Mouse (Mus musculus) CH12.LX (cell line): ENCODE results near the gene Gzma. TPM values are rescaled to one million over a fixed set of nuclear protein-coding genes. Genes with fewer than 3 reads are reported as not detected.
A peak's percentile ranks its signal among the peaks of the same experiment; 100 is the strongest.

Experiments used
- DNase-seq: peaks from one replicate; pipeline ENCODE4 v3.0.0-alpha.2; 2013; ENCODE audit errors: extremely low read depth
- H3K27ac ChIP-seq: 2 replicates; pipeline ENCODE4 v1.5.1; 2012; ENCODE audit warnings: low read depth, mild to moderate bottlenecking, control low read depth, moderate library complexity; ENCODE audit not compliant: insufficient read depth
- H3K27me3 ChIP-seq: replicated peaks from 2 replicates; pipeline ENCODE3; 2012; ENCODE audit warnings: inconsistent platforms
- H3K36me3 ChIP-seq, 2 experiments: replicated peaks in 1 of 2; 2 replicates each; pipeline versions ENCODE3 to v1.6.1; 2012; ENCODE audit warnings: inconsistent platforms in 1 of 2, low read length in 1 of 2, mild to moderate bottlenecking in 1 of 2, mixed read lengths in 1 of 2, moderate library complexity in 1 of 2; ENCODE audit not compliant: control insufficient read depth in 1 of 2, insufficient read depth in 1 of 2
- H3K4me1 ChIP-seq, 2 experiments: 2 replicates each; pipeline ENCODE4 v1.6.1; 2012; ENCODE audit warnings: inconsistent platforms in 1 of 2, moderate library complexity in 1 of 2; ENCODE audit not compliant: insufficient read depth in 2 of 2, control insufficient read depth in 1 of 2
- H3K4me2 ChIP-seq: 2 replicates; pipeline ENCODE4 v1.6.1; 2012; ENCODE audit warnings: low read depth, mild to moderate bottlenecking, control low read depth; ENCODE audit not compliant: poor library complexity, insufficient read depth, severe bottlenecking
- H3K4me3 ChIP-seq, 3 experiments: fragments of 150-350 bp in 1 of 3; sonication (generic) in 1 of 3; replicated peaks in 1 of 3; 2 replicates each; pipeline versions ENCODE3 to v1.5.1; 2011 to 2012; ENCODE audit warnings: low read depth in 2 of 3, low read length in 2 of 3, mild to moderate bottlenecking in 2 of 3, moderate library complexity in 2 of 3, control low read depth in 1 of 3, improper control_type of control experiment in 1 of 3, inconsistent platforms in 1 of 3, mixed read lengths in 1 of 3; ENCODE audit not compliant: poor library complexity in 1 of 3
- H3K79me2 ChIP-seq: replicated peaks from 2 replicates; pipeline ENCODE4 v1.6.1; 2012; ENCODE audit warnings: mild to moderate bottlenecking, moderate library complexity; ENCODE audit not compliant: control insufficient read depth, poor library complexity, insufficient read depth, severe bottlenecking; ENCODE audit errors: extremely low read depth
- H3K9ac ChIP-seq: 2 replicates; pipeline ENCODE4 v1.6.1; 2012; ENCODE audit warnings: low read depth, mild to moderate bottlenecking, control low read depth, moderate library complexity; ENCODE audit not compliant: insufficient read depth
- H3K9me3 ChIP-seq: replicated peaks from 2 replicates; pipeline ENCODE3; 2012; ENCODE audit warnings: low read length, inconsistent platforms, mixed read lengths
- CHD1 ChIP-seq: IDR thresholded peaks from 2 replicates; pipeline ENCODE4 v1.6.1; 2012; ENCODE audit warnings: low read depth, low read length, improper control_type of control experiment, inconsistent platforms
- CHD2 ChIP-seq: IDR thresholded peaks from 2 replicates; pipeline ENCODE4 v1.6.1; 2011; ENCODE audit warnings: low read length, improper control_type of control experiment
- ELF1 ChIP-seq: IDR thresholded peaks from 2 replicates; pipeline ENCODE4 v1.6.1; 2014; ENCODE audit warnings: low read depth, mild to moderate bottlenecking, inconsistent platforms, low read length, improper control_type of control experiment
- EP300 ChIP-seq: IDR thresholded peaks from 2 replicates; pipeline ENCODE4 v1.6.1; 2011; ENCODE audit warnings: low read length, improper control_type of control experiment
- ETS1 ChIP-seq: conservative IDR thresholded peaks from 2 replicates; pipeline ENCODE4 v1.6.1; 2012; ENCODE audit warnings: low read depth, mild to moderate bottlenecking, inconsistent platforms, low read length, improper control_type of control experiment, moderate library complexity
- GABPA ChIP-seq: IDR thresholded peaks from 2 replicates; pipeline ENCODE4 v1.6.1; 2012; ENCODE audit warnings: low read depth, low read length, improper control_type of control experiment, inconsistent platforms; ENCODE audit not compliant: insufficient replicate concordance
- KAT2A ChIP-seq: IDR thresholded peaks from 2 replicates; pipeline ENCODE4 v1.6.1; 2012; ENCODE audit warnings: low read length, improper control_type of control experiment, inconsistent platforms; ENCODE audit not compliant: insufficient replicate concordance
- MAFK ChIP-seq: IDR thresholded peaks from 2 replicates; pipeline ENCODE4 v1.6.1; 2011; ENCODE audit warnings: low read length, improper control_type of control experiment; ENCODE audit not compliant: insufficient replicate concordance
- MAX ChIP-seq: IDR thresholded peaks from 2 replicates; pipeline ENCODE4 v1.6.1; 2011; ENCODE audit warnings: low read length, improper control_type of control experiment
- MEF2A ChIP-seq: IDR thresholded peaks from 2 replicates; pipeline ENCODE4 v1.6.1; 2014; ENCODE audit warnings: low read depth, mild to moderate bottlenecking, inconsistent platforms, low read length, improper control_type of control experiment, borderline replicate concordance
- MYC ChIP-seq: IDR thresholded peaks from 2 replicates; pipeline ENCODE4 v1.6.1; 2011; ENCODE audit warnings: low read depth, mild to moderate bottlenecking, improper control_type of control experiment, low read length
- NRF1 ChIP-seq: IDR thresholded peaks from 2 replicates; pipeline ENCODE4 v1.6.1; 2014; ENCODE audit warnings: low read depth, mild to moderate bottlenecking, inconsistent platforms, low read length, improper control_type of control experiment, moderate library complexity
- PAX5 ChIP-seq: IDR thresholded peaks from 2 replicates; pipeline ENCODE4 v1.6.1; 2012; ENCODE audit warnings: low read length, inconsistent platforms, mixed read lengths
- POLR2AphosphoS2 ChIP-seq: IDR thresholded peaks from 2 replicates; pipeline ENCODE4 v1.6.1; 2011; ENCODE audit warnings: low read depth, low read length, improper control_type of control experiment
- TCF12 ChIP-seq: IDR thresholded peaks from 2 replicates; pipeline ENCODE4 v1.6.1; 2014; ENCODE audit warnings: low read depth, mild to moderate bottlenecking, inconsistent platforms, low read length, improper control_type of control experiment
- UBTF ChIP-seq: IDR thresholded peaks from 2 replicates; pipeline ENCODE4 v1.6.1; 2012; ENCODE audit warnings: low read depth, mild to moderate bottlenecking, inconsistent platforms, low read length, improper control_type of control experiment, moderate library complexity
- USF1 ChIP-seq: IDR thresholded peaks from 2 replicates; pipeline ENCODE4 v1.6.1; 2014; ENCODE audit warnings: low read depth, mild to moderate bottlenecking, inconsistent platforms, low read length, improper control_type of control experiment
- USF2 ChIP-seq: conservative IDR thresholded peaks from 2 replicates; pipeline ENCODE4 v1.6.1; 2011; ENCODE audit warnings: low read depth, low read length, improper control_type of control experiment
- ZKSCAN1 ChIP-seq: IDR thresholded peaks from 2 replicates; pipeline ENCODE4 v1.6.1; 2012; ENCODE audit warnings: low read depth, inconsistent platforms, low read length, improper control_type of control experiment, borderline replicate concordance
- ZNF384 ChIP-seq: IDR thresholded peaks from 2 replicates; pipeline ENCODE4 v1.6.1; 2012; ENCODE audit warnings: low read depth, low read length, improper control_type of control experiment, inconsistent platforms
- dilution Hi-C: fragments of 300-500 bp; cut with MboI; formaldehyde crosslinking; loops from 2 replicates; pipeline ENCODE4 v1.14.3; 2020; ENCODE audit warnings: low sequenced_read_pairs; ENCODE audit not compliant: extremely low pct_unique_long_range_greater_than_20kb, extremely low pct_ligation_motif_present
- in situ Hi-C: fragments of 300-500 bp; cut with MboI; formaldehyde crosslinking; loops from 3 replicates; pipeline ENCODE4 v1.14.3; 2019; ENCODE audit warnings: low sequenced_read_pairs, low pct_ligation_motif_present, low pct_unique_long_range_greater_than_20kb, mixed read lengths
- polyA plus RNA-seq: library from polyadenylated mRNA; unstranded; fragments of >175 nt; gene quantifications from 2 replicates; pipeline ENCODE4 v1.2.1, GENCODE M21; 2012; ENCODE audit warnings: low read depth; ENCODE audit not compliant: insufficient read length
- total RNA-seq, 2 experiments: library from RNA; depleted of rRNA; stranded (reverse); fragments of 300-350 nt in 1 of 2; fragments of >200 nt in 1 of 2; gene quantifications; 2 replicates each; pipeline ENCODE4 v1.2.3; 2012 to 2014

Gzma gene
- total and polyA plus RNA-seq, 3 experiments, result not detected

DNA sequence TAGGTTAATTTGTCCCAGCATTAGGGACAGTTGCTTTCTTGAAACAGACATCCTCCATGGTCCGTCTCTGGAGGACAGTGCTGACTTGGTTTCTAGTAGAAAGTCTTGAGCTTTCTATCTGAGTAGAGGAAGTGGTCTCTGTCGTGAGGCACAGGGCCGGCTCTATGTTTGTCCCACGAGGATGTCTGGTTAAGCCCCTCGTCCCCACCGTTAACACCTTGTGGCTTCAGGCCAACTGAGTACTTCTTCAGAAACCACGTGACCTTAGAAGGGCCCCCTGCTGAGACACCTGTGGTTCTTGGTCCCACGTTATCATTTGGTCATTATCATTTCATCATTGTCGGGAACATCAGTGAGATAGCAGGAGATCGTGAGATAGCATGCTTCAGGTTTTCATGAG, 1.0 kb upstream of the Gzma start:
- TF ChIP-seq USF2 (0 out of 2 replicates have a peak, but pooled peaks have one; percentile 5), CHD1 (no peak), USF1 (peak; percentile 8; the same call in 1 of the 2 replicates), POLR2AphosphoS2 (no peak), UBTF (no peak)
- DNase-seq, result no peak
- dilution Hi-C loops (no loop called here), in situ Hi-C loops (no loop called here)
- Histone ChIP-seq H3K36me3 (no peaks in the 10 kb centered on the region), H3K9ac (no peak overlapping the region), H3K9me3 (no peaks in the 10 kb centered on the region), H3K4me2 (no peak overlapping the region), H3K4me1 (peaks cover 5 to 25% of the 10 kb centered on the region in 2 experiments), H3K27me3 (no peaks in the 10 kb centered on the region), H3K27ac (no peak overlapping the region), H3K79me2 (no peaks in the 10 kb centered on the region), H3K4me3 (no peak overlapping the region)

DNA sequence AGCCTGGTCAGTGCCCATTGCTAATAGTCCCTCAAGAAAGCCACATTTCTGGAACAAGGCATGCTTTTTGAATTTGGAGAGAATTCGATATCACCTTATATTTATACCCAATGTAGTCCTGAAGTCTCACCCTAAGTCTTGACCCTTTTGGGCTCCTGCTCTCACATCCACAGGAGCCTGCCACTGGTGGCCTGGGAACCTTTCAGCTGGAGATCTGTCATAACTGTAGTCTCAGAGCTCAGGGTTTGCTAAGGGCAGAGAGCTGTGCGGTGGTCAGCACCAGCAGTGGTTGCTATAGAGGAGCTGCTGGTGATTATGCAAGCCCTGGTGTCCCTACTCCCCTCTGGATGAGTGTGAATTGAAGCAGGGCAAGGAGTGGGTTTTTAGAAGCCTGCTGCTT, 2.4 kb downstream of the Gzma start:
- Histone ChIP-seq H3K9ac (no peak overlapping the region), H3K36me3 (no peaks in the 10 kb centered on the region), H3K4me1 (peaks cover 3 to 20% of the 10 kb centered on the region in 2 experiments; a peak in 3 of 4 replicates), H3K4me3 (no peak overlapping the region), H3K9me3 (no peaks in the 10 kb centered on the region)
- in situ Hi-C loops, result no loop called here
- TF ChIP-seq ELF1 (no peak), USF2 (no peak), KAT2A (no peak), EP300 (no peak), CHD2 (no peak), MAX (no peak), MEF2A (no peak), PAX5 (no peak), ZNF384 (no peak), MYC (no peak), TCF12 (no peak), ZKSCAN1 (no peak), MAFK (no peak), USF1 (no peak), NRF1 (no peak), GABPA (no peak), ETS1 (no peak), CHD1 (no peak)
- TF ChIP-seq, all 38 proteins: peak for 0
- no peak for DNase-seq
- dilution Hi-C loops, result no loop called here
- Histone ChIP-seq H3K27ac (no peak overlapping the region), H3K79me2 (no peaks in the 10 kb centered on the region), H3K27me3 (no peaks in the 10 kb centered on the region), H3K4me2 (no peak overlapping the region)
